Mouse (Mus musculus) spleen, postnatal 10 days (tissue): ENCODE data around the gene Cwc27.
A peak's percentile ranks its signal among the peaks of the same experiment; 100 is the strongest.

Experiments used
- DNase-seq, 2 experiments: peaks; one replicate each; pipeline ENCODE4 v3.0.0; 2021 to 2022; ENCODE audit warnings: low spot score in 2 of 2

The Cwc27 gene

DNA sequence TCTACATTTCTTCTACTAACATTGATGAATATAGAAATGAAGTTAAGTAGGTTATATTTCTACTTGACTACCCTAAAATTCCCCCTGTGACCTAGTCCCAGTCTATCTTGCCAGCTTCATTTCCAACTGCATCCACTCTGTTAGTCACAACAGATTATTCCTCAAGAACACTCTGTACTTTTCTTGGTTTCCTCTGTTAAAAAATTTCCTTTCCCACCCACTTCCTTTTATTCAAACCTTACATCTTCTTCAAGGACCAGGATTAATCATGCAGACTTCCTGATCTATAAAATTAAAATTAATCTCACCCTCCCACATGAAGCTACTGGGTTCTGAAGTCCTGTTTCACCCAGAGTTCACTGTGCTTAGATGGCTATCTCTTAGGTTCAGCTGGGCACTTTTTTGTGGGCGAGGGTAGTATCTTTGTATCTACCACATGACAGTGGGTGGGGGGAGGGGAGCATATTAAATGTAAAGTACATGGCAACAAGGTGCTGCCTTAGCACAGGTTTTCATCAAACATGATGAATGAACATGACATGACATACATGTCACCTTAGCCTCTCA lies 37.8 kb downstream of the Cwc27 start:
- DNase-seq: no peak

- DNase-seq: no peak
These were observed 53.7 kb downstream of the Cwc27 start for GRCm38 (mm10) chr13:104763193-104763592.

DNA sequence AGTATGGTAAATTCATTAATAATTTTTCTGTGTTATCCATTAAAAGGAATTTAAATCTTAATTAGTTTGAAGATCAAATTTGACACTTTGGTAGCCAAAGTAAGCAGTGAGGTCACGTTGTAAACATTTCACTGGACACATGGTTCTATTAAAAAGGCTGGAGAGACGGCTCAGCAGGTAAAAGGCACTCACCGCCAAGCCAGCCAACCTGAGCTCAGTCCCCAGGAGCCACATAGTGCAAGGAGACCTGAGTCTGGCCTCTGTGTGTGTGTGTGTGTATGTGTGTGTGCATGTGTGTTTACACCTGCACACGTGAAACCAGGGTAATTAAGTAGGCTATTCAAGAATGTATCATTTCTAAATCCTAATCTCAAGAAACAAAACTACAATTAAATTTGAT lies 54.5 kb downstream of the Cwc27 start:
- no peak for DNase-seq

DNA sequence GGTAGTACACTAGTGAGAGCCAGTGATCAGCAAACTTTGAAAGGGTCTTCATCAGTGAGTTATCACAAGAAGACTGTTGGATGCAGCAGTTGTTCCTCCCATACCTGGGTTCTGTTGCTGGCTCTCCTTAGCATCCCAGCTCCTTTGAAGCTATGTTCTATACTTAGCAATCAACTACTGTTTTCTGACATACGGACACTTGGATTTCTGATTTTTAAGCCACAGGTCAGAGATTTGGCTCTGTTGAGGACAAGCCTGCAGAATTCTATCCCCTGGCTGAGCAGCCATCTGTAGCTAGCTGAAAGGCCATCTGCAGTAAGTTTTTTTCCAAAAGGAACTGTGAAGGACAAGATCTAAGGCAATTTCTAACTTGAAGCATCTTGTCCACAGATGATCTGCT lies 57.6 kb downstream of the Cwc27 start:
- no peak for DNase-seq

GRCm38 (mm10) chr13:104747032-104747431 lies 69.9 kb downstream of the Cwc27 start:
- no peak for DNase-seq

DNA sequence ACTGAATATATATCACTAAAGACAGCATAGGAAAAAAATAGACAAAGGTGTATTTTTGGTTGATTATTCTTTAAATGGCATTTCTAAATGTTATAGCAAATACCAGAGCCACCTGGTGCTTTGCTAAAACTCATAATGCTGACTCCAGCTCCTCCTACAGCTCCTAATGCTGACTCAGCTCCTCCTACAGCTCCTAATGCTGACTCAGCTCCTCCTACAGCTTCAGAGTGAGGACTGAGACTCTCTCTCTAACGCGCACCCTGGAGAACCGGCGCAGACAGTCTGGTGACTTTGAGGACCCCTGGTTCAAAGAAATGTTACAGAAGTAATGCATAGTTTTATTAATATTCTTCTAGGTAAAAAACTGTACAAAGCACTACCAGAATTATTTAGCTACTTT lies 74.1 kb downstream of the Cwc27 start:
- DNase-seq: no peak

- no peak for DNase-seq
These were observed 87.5 kb downstream of the Cwc27 start for GRCm38 (mm10) chr13:104729261-104730046.

DNA sequence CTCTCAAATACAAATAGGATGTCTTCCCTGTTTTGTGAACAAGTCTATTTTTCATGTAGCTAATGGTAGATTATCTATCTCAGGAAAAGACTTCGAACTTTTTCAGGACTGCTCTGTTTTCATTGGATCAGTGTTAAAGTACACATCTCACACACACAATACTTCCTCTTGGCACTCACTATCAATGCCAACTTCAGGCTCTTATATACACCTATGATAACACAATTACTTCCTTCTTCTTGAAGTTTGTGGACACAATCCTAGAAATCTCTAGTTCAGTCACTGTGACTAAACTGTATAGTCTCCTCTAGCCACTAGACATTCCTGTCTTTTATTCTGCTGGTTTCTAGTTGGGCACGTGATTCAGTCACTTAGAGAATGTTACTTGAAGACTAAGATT lies 89.3 kb downstream of the Cwc27 start:
- no peak for DNase-seq

DNA sequence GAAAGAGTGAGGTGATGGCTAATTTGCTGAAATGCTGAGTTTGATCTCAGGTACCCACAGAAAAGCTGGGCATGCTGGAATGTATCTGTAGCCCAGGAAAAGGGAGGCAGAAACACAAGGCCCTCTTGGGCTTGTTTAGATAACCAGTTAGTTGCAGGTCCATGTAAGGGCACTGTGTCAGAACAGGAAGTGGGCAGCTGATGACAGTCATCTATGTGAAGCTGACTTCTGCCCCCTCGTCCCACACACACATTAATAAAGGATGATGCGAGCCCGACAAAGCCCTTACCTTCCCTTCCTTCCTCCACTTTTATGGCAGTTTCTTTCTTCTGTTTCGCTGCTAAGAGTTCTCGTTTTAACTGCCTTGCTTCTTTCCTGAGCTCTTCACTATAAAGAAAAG lies 96.8 kb downstream of the Cwc27 start:
- no peak for DNase-seq

DNA sequence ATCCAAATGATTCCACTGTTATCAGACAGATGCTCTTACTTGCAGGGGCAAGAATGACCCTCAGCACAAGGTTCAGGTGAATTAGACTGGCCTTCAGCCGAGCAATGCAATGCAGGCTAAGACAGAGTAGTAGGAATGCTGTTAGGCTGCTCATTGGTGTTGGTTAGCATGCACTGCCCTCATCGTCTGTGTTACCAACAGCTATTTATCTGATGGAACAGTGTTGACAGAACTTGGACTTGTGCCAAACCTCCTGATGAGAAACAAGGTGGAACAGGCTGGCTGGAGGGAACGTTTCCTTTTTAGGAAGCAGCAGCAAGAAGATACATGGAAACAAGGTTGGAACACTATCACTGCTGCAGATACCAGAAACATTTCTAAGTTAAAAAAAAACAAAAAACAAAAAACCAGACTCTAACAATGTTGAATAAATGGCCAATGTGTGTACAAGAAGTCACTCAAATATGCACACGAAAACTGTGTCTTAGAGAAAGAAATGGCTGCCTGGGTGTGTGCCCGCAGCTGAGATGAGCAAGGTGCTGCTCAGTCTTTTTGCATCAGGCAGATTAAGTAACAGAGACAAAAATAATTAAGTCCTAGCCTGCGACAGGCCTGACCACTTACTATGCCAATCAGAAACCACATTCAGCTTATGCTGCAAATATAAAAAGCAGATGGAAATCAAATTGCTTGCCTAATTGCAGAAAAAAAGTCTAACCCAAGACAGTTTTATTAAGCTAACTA lies 122.2 kb downstream of the Cwc27 start:
- no peak for DNase-seq

GRCm38 (mm10) chr13:104692710-104693109 lies 124.2 kb downstream of the Cwc27 start:
- no peak for DNase-seq

DNA sequence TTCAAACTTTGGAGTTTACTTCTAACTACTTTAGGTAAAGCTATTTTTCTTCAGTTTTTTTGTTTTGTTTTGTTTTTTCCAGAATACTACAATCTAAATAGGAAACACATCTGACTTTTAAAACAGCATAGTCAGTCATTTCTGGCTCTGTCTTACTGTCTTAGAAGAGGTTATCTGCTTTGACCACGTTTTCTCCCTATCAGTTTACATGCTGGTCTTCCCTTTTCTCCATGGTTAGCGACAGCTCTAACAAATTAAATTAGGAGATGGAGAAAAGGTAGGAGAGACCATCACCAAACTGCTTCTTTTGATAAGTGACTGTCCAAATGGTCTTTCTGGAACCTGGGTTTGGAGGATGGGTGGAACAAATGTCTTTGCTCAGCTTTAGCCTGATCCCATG lies 131.4 kb downstream of the Cwc27 start:
- DNase-seq: no peak

DNA sequence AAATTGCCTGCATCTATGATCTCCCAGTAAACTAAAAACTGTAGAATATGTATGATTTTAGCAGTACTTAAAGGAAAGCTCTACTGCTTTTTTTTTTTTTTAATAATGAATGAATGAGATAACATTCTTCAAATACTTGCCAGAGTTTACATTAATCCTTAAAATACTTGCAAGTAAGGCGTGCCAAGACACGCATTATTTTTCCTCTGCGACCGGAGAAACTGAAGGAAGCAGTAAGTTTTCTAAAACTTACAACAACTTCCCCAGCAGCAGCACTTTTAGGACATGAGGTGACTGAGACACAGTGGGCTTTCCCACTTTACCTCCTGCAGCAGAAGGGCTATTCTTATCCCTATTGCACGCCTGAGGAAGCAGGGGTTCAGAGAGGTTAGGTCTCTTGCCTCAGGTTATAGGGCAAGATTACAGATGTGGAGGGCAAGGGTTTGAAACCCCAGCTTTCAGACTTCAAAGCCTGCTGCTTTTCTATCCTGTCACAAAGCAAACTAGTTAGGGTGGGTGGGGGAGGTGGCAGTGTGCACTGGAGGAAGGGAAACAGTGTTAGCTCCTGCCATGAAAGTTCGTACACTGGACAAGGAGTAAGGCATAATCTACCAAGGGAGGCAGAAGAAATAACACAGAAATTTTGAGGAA lies 132.5 kb downstream of the Cwc27 start:
- no peak for DNase-seq

DNA sequence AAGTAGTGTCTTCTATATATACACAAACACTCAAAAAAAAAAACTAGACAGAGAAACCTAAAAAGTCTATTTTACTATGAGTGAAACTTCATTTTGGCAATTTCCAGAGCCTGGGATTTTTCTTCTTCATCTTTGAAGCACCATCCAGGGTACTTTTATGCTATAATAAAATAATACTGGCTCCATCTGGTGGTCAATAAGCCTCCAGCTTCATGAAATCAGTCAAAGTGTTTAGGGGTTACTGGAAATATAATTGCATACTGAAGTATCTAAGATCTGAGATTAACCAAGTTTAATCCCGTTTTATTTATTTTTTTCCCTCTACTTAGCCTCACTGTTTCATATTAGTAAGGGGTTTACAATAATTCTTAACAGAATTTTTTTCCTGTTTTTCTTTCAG lies 135.7 kb downstream of the Cwc27 start:
- no peak for DNase-seq

DNA sequence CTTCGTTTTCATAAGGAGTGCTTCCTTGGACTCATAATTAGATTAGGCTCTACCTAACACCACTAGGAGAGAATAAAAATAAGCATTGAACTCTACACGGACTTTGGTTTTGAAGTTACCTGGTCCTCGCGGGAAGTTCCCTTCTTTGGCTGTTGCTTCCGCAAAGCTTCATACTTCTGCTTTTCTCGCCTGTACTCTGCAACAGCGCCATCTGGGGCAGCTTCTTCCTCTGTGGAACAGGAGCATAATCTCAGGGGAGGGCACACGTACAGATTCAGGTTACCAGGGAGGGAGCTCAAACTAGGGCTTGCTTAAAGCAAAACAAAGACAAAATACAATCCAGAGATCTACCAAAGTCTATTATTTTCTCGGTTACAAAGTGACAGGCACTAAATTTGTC lies 155.8 kb downstream of the Cwc27 start:
- peak in 1 of 2 experiments; percentile 18 for DNase-seq

DNA sequence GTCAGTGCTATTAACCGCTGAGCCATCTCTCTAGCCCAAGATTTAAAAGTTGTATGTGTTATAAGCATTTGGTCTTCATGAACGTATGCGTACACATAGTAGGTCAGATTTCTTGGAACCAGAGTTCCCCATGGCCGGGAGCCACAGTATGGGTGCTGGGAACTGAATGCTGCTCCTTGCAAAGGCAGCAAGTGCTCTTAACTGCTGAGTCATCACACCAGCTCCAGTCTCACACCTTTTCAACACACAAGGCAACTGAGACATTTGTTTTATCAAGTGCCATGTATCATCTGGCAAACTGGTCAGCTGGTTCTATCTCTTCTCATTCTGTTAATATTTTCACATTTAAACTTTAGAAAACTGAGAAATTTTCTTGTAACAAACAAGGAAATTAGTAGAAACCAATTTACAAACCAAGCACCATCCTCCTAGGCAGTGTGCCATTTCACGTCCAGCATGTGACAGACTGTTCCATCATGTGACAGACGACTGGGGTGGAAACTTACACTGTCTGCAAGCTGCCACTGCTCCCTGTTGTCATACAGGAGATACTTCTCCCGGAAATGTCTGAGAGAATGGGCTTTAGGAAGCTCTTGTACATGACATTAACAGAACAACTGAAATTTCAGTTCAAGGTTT lies 156.8 kb downstream of the Cwc27 start:
- no peak for DNase-seq

- DNase-seq: no peak
These were observed 160.2 kb downstream of the Cwc27 start for GRCm38 (mm10) chr13:104656666-104657272.

GRCm38 (mm10) chr13:104655137-104655536 lies 161.8 kb downstream of the Cwc27 start:
- DNase-seq: no peak

GRCm38 (mm10) chr13:104651763-104652162 lies 165.2 kb downstream of the Cwc27 start:
- no peak for DNase-seq

- no peak for DNase-seq
These were observed 166.3 kb downstream of the Cwc27 start for GRCm38 (mm10) chr13:104650654-104651053.

- no peak for DNase-seq
These were observed 166.8 kb downstream of the Cwc27 start for GRCm38 (mm10) chr13:104650145-104650544.
